Mouse (Mus musculus) heart, adult 2 months (tissue): ENCODE results near the gene Atic.

Source experiments
- CTCF ChIP-seq: fragments of 200-600 bp; IDR thresholded peaks from 2 replicates; pipeline ENCODE4 v1.8.1; 2022; ENCODE audit warnings: antibody characterized with exemption, mild to moderate bottlenecking, moderate library complexity
- EP300 ChIP-seq: fragments of 200-500 bp; IDR thresholded peaks from 2 replicates; pipeline ENCODE4 v1.6.1; 2011; ENCODE audit warnings: low read depth, low read length, control low read depth; ENCODE audit not compliant: insufficient read depth
- POLR2A ChIP-seq: fragments of 200-500 bp; IDR thresholded peaks from 2 replicates; pipeline ENCODE4 v1.6.1; 2011; ENCODE audit warnings: mild to moderate bottlenecking, low read depth, low read length, control low read depth; ENCODE audit not compliant: insufficient read depth

GRCm38 (mm10) chr1:71586658-71587057 lies 29.7 kb downstream of the Atic start:
- TF ChIP-seq CTCF (no peak), EP300 (no peak), POLR2A (no peak)
